Mouse (Mus musculus): ENCODE data around the gene Zfp536. TPM values are rescaled to one million over a fixed set of nuclear protein-coding genes. Genes with fewer than 3 reads are reported as not detected.

The Zfp536 gene
- total RNA-seq, 2 experiments from 2014 or later: 35.1 to 40.3 TPM

DNA sequence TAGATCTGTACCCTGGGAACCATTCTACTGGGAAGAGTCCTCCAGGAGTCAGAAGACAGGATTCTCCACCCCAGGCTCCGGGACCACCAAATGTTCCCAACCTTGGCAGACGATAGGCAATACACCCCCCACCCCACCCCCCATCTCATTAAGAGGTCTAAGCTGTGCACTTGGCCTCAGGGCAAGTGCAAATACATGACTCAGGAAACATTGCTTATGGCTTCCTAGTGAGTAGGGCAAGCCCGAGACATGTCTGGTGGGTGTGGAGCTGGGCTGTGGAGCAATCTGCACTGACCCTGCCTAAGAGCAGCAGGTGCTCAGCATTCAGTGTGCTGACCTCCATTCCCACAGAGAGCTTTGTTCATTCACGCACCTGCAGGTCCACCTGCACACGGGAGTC, 78.4 kb downstream of the Zfp536 start:
- DNase-seq (ENCODE audit: low spot score in 2 of 2): no peak

DNA sequence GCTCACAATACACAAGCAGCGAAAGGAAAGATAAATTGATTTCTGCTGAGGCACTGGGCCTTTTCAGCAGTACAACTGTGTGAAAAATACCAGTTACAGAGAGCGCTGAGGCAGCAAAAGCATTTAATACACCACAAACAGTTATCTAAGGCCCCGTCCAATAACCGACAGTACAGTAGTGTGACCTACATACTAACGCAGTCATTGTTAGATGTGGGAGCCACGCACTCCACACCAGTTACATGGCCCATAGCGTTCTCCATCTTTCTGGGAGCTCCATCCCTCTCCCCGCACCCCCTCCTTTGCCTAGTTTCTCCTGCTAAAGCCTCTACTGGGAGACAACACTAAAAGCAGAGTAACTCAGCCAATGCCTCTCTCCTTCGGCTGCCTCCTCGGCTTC, 82.8 kb downstream of the Zfp536 start:
- DNase-seq (ENCODE audit: low spot score in 2 of 2): no peak

DNA sequence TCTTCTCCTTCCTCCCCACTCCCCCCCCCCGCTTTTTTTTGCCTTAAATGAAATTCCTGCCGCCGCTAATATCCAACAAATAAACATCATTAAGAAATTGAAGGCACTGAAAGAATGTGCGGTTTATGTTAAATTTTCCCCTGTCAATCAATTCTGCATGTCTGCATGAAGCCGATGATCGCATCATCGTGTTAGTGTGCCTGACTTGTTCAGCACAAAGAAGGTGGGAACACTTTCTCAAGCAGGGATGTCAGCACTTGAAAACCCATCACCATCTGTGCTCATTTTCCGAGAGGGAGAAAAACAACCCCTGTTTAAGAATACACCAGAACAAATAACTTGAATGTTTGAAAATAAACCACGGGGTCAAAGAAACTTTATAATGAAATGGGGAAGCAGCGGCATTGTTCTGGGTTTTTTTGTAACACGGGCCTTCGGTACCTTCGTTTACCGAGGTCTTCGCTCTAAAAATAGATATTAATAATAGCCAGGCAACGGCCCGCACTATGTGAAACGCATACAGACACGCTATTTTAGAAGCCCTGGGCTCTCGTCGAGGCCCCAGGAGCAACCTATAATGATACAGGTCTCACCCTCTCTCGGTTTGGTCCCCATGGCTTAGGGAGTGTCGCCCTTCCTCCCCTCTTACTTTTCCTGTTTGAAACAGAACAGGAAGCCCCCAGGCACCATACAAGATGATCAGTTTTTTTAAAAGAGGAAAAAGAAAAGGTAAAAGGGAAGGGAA, 83.7 kb downstream of the Zfp536 start:
- no peak for DNase-seq (ENCODE audit: low spot score in 2 of 2)

DNA sequence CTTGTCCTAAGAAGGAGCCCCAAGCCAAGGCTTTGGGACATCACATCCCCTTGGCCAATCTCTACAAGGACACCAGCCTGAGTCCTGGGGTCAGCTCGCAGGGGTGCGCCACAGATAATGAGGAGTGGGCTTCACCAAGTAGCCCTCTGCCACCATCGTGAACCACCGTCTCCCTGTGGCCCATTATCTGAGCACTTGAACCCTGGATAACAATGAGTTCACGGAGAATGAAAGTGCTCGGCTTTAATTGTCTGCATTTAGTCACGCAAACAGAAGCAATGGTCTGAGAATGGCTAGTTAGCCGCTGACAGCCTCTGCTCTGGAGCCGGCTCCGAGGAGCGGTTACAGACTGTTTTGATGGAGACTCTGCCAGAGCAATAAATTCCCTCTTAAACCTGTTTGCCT, 84.3 kb downstream of the Zfp536 start:
- DNase-seq (ENCODE audit: low spot score in 2 of 2): no peak

DNA sequence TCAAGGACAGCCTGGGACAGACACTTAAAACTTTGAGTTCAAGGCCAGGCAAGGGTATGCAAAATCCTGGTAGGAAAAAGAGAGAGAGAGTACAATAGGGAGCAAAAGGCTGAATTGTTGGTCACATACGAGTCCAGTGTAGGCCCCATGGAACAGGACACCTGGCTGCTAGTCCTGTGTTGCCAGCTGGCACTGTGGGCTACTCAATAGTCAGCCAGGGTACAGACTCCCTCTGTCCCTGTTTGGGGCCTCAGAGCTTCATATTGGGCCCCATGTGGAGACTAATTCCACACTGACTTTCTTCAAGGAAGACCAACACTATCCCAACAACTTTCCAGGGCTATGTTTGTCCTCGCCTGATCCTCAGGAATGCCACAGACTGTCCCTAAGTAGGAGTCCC, 87.1 kb downstream of the Zfp536 start:
- no peak for DNase-seq (ENCODE audit: low spot score in 2 of 2)

DNA sequence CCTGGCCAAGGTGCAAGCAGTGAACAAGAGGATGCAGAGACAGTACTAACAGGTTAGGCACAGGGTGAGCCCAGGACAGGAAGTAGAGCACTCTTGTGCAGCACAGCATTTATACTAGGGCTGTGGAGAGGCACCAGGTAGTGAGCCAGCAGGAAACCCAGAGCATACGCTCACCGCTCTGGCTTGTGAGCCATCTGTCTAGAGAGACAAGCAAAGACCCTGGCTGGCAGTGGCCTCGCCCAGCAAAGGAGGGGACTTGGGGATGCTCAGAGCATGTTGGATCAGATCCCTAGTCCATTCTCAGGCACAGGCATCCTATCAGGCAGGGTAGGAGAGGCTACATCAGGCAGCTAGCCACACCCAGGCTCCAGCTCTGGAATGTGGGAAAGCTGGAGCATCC, 88.2 kb downstream of the Zfp536 start:
- DNase-seq (ENCODE audit: low spot score in 2 of 2): no peak

DNA sequence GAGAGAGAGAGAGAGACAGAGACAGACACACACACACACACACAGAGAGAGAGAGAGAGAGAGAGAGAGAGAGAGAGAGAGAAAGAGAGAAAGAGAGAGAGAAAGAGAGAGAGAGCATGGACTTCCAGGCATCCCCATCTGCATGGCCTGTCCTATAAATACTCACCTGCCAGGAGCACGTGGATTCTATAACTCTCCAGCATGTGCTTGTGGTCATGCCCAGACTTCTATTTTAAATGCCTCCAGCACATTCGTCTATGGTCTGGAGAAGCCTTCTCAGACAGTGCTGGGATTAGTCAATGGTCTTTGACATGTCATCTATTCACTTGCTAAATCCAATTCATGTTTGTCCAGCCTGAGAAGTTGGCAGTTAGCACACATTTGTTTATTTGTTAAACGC, 92.1 kb downstream of the Zfp536 start:
- DNase-seq (ENCODE audit: low spot score in 2 of 2): no peak

DNA sequence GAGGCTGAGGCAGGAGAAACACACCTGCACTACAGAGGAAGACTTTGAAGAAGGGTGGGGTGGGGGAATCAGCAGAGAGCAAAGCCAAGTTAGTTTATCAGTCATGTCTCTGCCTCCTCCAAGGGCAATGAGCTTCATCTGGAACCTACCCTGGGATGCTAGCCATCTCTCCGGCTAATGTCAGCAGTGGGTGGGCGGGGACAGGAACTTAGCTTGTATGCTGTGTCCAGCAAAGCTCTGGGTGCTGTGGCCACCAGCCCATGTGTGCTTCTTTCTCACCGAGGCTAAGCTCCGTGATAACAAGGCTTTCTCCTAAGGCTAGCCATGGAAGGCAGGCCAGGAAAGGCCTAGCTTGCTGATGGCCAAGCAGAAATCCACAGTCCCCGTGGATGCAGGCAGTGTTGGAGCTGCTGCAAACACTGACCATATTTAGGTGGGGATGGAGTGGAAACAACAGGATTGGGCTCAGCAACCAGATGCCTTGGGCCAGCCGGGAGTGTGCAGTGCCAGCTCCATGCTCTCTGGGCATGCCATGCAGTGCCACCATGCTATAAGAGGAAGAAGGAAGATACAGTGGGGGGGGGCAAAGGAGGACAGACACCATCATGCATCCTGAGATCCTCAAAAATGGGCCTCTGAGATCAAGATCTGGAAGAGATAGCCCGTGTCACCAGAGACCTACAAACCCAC, 109.6 kb downstream of the Zfp536 start:
- no peak for DNase-seq (ENCODE audit: low spot score in 2 of 2)

DNA sequence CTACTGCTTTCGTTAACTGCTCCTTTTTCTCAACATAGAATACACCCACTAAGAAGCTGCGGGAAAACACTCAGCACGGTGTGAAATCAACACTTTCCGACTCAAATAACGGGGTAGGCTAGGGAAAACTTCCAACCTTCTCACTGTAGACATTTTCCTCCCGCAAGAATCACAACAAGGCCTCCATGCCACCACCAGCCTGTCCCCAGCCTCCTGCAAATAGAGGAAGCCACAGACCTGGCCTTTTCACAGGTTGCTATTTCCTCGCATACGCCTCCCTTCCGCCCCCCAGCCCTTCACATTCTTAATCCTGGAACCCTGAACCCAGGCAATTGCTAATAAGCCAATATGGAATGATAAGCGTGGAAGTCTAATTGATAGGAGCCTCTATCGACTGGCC, 124.8 kb downstream of the Zfp536 start:
- DNase-seq (ENCODE audit: low spot score in 2 of 2): no peak

DNA sequence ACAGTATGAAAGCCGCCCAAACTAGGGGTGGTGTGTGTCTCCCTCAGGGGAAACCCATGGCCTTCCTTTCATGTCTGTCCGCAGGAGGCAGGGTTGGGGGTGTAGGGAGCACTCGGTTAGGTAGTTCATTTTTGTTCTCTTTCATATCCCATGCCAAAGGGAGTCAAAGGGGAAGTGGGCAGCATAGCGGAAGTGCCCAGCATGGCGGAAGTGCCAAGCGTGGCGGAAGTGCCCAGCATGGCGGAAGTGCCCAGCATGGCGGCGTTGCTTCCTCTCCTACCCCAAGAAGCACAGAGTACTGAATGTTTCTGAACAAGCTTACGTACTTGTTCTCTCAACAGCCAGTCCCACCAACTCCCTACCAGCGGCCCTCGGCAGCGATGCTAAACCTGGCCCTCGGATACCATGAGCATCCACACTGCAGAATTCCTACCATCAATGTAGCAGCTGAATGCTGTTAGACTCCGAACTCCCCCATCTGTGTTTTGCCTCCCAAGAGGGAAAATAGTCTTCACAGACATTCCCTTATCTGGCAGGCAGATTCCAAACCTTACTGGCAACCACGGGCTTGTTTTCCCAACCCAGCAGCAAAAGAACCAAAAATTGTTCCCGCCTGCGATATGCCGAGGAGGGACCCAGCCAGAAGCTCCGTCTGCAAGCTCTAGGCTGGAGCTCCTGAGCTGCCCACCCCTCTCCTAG, 125.4 kb downstream of the Zfp536 start:
- DNase-seq (ENCODE audit: low spot score in 2 of 2): peak in 1 of 2 experiments; percentile 38

DNA sequence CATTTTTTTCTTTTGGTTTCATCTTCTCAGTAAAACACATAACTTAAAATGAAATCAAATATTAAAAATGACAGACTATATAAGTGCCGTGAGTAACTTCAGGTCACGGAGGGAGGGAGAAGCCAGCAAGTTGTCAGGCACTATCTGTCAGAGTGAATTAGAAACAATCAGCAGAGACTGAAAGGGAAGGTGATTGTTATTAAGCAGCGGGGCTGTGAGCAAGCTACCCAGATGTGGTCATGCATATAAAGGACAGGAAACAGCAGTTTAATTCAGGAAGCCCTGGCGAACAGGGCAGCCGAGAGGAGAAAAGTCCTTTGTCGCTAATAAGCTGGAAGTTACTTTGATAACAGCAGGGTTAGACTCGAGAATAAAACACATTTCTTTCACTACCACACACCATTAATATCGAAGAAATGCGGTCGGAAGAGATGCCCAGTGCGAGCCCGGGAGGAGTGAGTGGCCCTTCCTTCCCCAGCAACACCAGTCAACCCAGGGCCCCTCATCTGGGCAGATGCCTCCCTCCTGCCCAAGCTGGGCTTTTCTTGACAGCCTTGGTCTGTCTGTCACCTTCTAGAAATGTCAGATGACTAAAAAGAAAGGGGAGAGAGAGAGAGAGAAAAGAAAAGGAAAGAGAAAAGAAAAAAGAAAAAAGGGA, 133.6 kb downstream of the Zfp536 start:
- DNase-seq (ENCODE audit: low spot score in 2 of 2): no peak

DNA sequence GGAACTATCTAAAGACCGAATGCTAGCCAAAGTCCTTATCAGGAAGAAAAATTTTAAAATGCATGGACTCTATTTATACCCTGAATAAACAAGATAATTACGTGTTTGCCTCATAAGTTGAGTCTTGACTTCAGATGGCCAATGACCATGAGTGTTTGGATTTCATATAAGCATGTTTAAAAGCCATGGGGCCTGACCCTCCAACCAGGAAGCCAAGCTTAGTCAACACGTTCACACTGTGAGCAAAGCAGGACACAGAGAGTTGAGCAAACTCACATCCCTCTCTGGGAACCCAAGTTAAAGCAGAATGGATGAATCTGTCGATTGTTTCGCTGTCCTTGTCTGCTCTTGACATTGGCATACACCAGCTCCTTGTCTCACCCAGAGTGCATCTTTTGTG, 138.6 kb downstream of the Zfp536 start:
- DNase-seq (ENCODE audit: low spot score in 2 of 2): no peak

DNA sequence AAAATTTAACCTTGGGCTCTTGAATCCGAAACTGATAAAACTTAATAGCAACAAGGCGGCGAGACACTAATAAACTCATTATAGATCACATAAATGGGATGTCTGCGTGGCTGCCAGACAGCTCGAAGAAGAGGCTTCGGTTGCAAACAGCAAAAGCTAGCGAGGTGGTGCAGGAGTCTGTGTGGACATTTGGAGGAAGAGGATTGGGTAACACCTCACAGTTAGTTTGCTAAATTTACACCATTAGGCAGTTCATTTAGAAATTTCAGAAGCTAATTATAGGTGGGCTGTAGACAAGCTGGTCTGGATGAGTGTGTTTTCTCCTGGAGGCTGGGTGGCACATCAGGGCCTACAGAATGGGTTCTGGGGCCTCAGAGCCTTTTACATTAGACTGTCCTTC, 143.0 kb downstream of the Zfp536 start:
- DNase-seq (ENCODE audit: low spot score in 2 of 2): no peak

DNA sequence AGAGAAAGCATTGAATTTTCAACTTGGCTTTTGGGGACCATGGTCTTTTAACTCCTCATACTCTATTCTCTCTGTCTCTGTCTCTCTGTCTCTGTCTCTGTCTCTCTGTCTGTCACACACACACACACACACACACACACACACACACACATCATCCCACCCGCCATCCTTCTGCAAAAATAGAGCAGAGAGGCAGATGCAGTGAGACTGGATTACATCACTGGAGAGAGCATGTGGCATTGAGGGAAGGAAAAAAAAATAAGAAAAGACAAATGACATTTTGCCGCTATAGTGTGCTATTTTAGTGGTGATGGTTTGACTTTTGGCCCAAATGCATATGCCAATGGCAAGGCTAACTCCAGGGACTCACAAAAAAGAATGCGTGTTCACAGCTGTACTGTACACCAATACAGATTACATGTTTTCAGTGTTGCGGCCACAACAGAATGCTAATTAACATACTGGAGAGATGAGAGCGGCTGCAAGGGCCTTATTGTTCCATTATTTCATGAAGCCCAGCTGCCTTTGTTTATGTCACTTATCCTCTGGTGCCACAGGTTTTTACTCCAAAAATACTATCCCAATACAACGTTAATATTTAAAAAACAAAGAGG, 145.4 kb downstream of the Zfp536 start:
- DNase-seq (ENCODE audit: low spot score in 2 of 2): no peak

DNA sequence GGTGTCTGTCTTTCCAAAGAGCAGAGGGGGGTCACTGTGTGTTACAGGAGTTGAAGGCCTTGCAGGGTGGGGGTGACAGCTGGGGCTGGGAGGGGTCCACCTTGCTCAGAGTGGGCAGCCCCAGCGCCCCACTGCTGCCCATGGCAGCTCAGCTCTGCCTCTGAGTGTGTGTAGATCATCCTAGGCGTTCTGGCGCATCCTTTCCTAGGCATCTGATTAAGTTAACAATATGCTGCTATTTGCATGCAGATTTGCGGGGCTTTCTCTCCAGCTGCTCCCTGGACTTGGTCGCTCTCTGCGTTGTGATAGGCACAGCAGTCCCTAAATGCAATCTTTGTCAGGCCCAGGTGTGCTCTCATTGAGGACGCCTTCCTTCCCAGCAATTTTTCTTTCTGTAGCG, 147.7 kb downstream of the Zfp536 start:
- no peak for DNase-seq (ENCODE audit: low spot score in 2 of 2)

DNA sequence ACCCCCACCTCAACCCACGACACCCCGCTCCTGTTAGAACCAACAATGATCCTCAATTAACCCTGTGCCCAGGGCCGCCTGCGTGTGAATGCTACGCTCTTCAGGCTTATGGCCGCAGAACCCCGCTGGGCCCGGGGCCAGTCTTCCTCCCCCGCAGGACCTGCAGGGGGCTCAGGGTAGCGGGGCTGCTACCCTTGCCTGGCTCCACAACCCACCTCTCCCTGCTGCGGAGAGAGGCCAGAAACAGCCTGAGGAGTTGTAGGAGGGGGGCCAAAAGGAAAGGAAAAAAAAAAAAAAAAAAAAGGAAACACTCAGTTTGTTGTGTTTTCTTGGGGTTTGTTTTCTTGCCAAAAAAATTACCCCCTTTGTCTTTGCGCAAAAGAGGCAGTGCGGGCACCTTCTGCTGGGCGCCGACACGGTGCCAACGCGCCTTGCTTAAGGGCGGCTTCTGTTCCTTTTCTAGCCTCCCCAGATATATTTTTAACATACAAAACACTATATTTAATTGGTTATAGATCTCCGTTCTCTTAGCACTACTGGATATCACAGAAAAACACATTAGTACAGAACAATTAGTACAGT, 148.6 kb downstream of the Zfp536 start:
- DNase-seq (ENCODE audit: low spot score in 2 of 2): no peak

DNA sequence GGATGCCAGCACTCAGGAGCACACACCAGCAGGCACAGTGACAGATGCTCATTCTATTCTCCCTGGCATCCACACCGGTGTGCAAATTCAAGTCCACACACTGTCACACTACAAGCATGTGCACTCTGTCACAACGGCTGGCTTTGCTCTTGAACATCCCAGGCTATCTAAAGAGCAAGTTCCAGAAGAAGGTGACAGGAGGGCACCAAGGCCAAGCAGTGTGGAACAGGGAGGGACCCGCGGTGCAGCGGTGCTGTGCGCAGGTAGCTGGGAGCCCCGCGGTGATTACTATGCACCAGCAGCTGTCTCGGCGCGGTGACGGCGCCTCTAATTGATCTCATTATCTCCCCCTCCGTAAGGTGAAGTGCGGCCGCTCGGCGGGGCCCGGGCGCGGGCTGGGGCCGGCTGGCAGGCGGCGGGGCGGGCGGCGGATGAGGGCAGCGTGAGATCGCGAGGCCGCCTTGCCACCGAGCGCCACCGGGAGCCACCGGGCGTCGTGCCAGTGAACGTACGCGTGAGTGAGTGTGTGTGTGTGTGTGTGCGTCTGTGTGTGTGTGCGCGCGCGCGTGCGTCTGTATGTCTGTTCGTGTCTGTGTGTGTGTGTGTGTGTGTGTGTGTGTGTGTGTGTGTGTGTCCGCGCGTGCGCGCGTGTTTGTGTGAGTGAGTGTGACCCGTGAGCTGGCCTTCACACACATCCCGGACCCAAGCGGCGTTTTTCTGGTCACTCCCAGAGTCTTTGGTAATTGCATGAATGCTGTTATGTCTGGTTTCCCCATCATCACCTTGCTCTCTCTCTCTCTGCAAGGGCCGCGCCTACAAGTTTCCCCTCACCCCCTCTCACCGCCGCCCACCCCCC, 149.3 kb downstream of the Zfp536 start:
- DNase-seq (ENCODE audit: low spot score in 2 of 2): peak; percentile 62 to 68

DNA sequence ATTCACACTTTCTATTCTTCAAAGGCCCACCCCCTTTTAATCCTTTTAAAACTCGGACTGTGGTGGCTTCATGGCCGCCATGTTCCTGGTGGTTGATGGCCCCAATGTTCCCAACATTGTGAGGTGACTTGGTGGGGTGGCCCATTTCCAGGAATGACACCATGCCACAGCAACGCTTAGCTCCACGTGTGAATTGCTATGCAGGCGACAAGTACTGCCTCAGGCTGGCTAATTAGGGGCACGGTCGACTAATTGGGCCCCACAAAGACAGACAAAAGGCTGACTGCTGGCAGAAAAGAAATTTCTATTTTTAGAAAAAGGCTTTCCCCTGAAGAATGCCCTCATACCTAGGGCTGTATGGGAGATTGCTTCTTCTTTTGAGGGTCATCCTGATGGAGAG, 154.2 kb downstream of the Zfp536 start:
- no peak for DNase-seq (ENCODE audit: low spot score in 2 of 2)

DNA sequence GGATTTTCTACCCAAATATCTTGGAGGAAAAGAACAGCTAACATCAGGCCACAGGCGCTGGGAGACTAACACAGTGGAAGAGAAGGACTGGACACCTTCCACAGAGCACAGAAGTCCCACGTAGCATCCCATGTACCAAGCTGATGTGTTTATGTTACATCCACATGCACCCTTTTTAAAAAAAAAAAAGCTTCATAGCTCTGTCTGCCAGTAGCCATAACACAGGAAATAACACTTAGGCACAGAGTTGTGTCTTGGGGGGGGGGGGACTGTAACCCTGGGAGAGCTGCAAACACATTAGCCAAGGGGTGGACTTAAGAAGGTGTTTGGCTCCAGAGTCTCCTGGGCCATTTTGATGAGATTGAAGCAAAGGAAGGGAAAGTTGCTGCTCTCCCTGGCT, 155.6 kb downstream of the Zfp536 start:
- DNase-seq (ENCODE audit: low spot score in 2 of 2): no peak

DNA sequence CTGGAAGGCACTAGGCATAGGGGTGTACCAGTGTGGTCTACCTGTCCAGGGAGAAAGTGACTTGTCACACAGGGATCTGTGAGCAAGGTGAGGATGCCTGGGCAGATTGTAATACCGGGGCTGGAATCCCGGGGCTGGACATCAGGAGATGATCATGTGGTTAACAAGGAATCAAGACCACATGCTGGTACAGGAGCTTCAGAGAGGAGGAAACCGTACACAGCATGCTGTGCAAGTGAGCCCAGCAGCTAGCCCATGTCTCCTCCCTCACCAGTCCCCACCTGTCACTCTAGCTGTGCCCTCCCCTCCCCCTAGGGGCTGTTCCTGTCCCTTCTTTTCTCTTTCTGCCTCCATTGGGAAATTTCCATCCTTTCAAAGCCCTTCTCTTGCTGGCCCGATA, 157.5 kb downstream of the Zfp536 start:
- DNase-seq (ENCODE audit: low spot score in 2 of 2): no peak

All from left cerebral cortex, adult 18-20 months (tissue).